ENCODE assay signal across 29 mouse cellular contexts in the genomic region with DNA sequence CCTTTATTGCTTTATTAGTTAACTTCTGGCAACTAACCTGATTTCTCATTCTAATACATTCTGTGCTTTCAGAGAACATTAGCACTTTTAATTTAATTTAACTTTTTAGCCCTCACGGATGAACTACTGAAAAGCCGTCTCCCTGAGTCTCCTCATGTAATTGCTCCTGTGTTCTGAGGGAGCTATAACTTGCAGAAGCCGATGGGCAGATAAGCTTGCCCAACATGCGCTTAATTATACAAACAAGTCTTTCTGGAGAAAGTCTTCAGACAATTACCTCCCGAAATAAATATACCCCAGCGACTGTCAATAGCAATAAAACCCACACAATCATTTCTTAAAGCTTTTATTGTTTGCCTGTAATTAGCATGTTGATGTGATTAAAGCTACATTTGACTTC. TPM values are rescaled to one million over a fixed set of nuclear protein-coding genes. Genes with fewer than 3 reads are reported as not detected.
DNase-seq lines count a peak whose midpoint lies in the region; ATAC-seq lines count a peak whose summit lies in the region.
"Had no signal": no experiment of that assay in that cellular context is flagged by ENCODE, and none has a peak within 500 bp of the region (broad histone marks: within the 10 kb centered on the region; RNA-seq: fewer than 3 reads in every experiment).

No protein-coding gene starts in this region.

- ATAC-seq in embryonic facial prominence, embryonic 15.5 days (ENCODE audit: insufficient number of reproducible peaks, low FRiP score, low TSS enrichment, low read depth) = no peak
- no peak for ATAC-seq in limb, embryonic 13.5 days (ENCODE audit: low FRiP score, low read depth)
- ATAC-seq in kidney, embryonic 14.5 days (ENCODE audit: low FRiP score, low TSS enrichment) = no peak
- ATAC-seq: forebrain, embryonic 14.5 days; midbrain, embryonic 16.5 days had no signal

- H3K4me2 ChIP-seq in embryonic facial prominence, embryonic 15.5 days (replicated peaks) = peak overlapping the region; percentile 39
- peak overlapping the region; percentile 56 for H3K4me2 ChIP-seq in limb, embryonic 13.5 days (replicated peaks)
- no peak overlapping the region for H3K4me2 ChIP-seq in kidney, embryonic 14.5 days (replicated peaks; ENCODE audit: low read depth, low read length)
- H3K4me2 ChIP-seq: heart, embryonic 12.5 days; hindbrain, embryonic 13.5 days; liver, embryonic 15.5 days; lung, embryonic 15.5 days; neural tube, embryonic 12.5 days; stomach, embryonic 15.5 days had no signal

- H3K9me3 ChIP-seq in embryonic facial prominence, embryonic 10.5 days = no peaks in the 10 kb centered on the region
- H3K9me3 ChIP-seq in embryonic facial prominence, embryonic 15.5 days (replicated peaks) = no peaks in the 10 kb centered on the region
- H3K9me3 ChIP-seq in limb, embryonic 13.5 days = no peaks in the 10 kb centered on the region
- H3K9me3 ChIP-seq in kidney, embryonic 14.5 days (ENCODE audit: control insufficient read depth, low read length) = no peaks in the 10 kb centered on the region
- H3K9me3 ChIP-seq: G1E; heart, embryonic 12.5 days; hindbrain, embryonic 13.5 days; liver, embryonic 15.5 days; lung, embryonic 15.5 days; midbrain, embryonic 10.5 days; neural tube, embryonic 12.5 days; stomach, embryonic 15.5 days had no signal

- H3K36me3 ChIP-seq in embryonic facial prominence, embryonic 10.5 days (replicated peaks) = no peaks in the 10 kb centered on the region
- H3K36me3 ChIP-seq in embryonic facial prominence, embryonic 15.5 days = no peaks in the 10 kb centered on the region
- H3K36me3 ChIP-seq in limb, embryonic 13.5 days = no peaks in the 10 kb centered on the region
- no peaks in the 10 kb centered on the region for H3K36me3 ChIP-seq in kidney, embryonic 14.5 days (ENCODE audit: control insufficient read depth, insufficient read depth, low read length)
- H3K36me3 ChIP-seq: G1E; heart, embryonic 12.5 days; hindbrain, embryonic 13.5 days; liver, embryonic 15.5 days; lung, embryonic 15.5 days; midbrain, embryonic 10.5 days; neural tube, embryonic 12.5 days; stomach, embryonic 15.5 days had no signal

- no peaks in the 10 kb centered on the region for H3K27me3 ChIP-seq in embryonic facial prominence, embryonic 10.5 days (replicated peaks; ENCODE audit: low read depth, poor library complexity, severe bottlenecking)
- H3K27me3 ChIP-seq in embryonic facial prominence, embryonic 15.5 days = no peaks in the 10 kb centered on the region
- H3K27me3 ChIP-seq in limb, embryonic 13.5 days = no peaks in the 10 kb centered on the region
- no peaks in the 10 kb centered on the region for H3K27me3 ChIP-seq in kidney, embryonic 14.5 days (ENCODE audit: control insufficient read depth, insufficient read depth, low read length)
- H3K27me3 ChIP-seq: heart, embryonic 12.5 days; hindbrain, embryonic 13.5 days; liver, embryonic 15.5 days; lung, embryonic 15.5 days; neural tube, embryonic 12.5 days; stomach, embryonic 15.5 days had no signal

- 39% methylated on average over 6 of the region's 6 CpGs for WGBS in embryonic facial prominence, embryonic 10.5 days
- WGBS in embryonic facial prominence, embryonic 15.5 days = 34% methylated on average over 6 of the region's 6 CpGs
- WGBS in limb, embryonic 13.5 days = 13% methylated on average over 6 of the region's 6 CpGs
- 23% methylated on average over 6 of the region's 6 CpGs for WGBS in kidney, embryonic 14.5 days

- H3K4me1 ChIP-seq in embryonic facial prominence, embryonic 10.5 days = peaks cover 65% of the 10 kb centered on the region
- peaks cover 27% of the 10 kb centered on the region for H3K4me1 ChIP-seq in embryonic facial prominence, embryonic 15.5 days
- H3K4me1 ChIP-seq in limb, embryonic 13.5 days = peaks cover 50% of the 10 kb centered on the region
- H3K4me1 ChIP-seq in kidney, embryonic 14.5 days (ENCODE audit: control insufficient read depth, insufficient read depth, low read length) = peaks cover 7% of the 10 kb centered on the region; the same call in 1 of the 2 replicates
- H3K4me1 ChIP-seq: hindbrain, embryonic 13.5 days; liver, embryonic 15.5 days; midbrain, embryonic 10.5 days; neural tube, embryonic 12.5 days; stomach, embryonic 15.5 days had no signal

- no peak overlapping the region for H3K9ac ChIP-seq in embryonic facial prominence, embryonic 15.5 days
- H3K9ac ChIP-seq in limb, embryonic 13.5 days = 0 out of 2 replicates have a peak overlapping the region, but pooled peaks have one; percentile 58
- no peak overlapping the region for H3K9ac ChIP-seq in kidney, embryonic 14.5 days (ENCODE audit: low read depth, low read length)
- H3K9ac ChIP-seq: heart, embryonic 12.5 days; hindbrain, embryonic 13.5 days; liver, embryonic 15.5 days; lung, embryonic 15.5 days; neural tube, embryonic 12.5 days; stomach, embryonic 15.5 days had no signal

- 0 out of 2 replicates have a peak overlapping the region, but pooled peaks have one; percentile 47 for H3K4me3 ChIP-seq in embryonic facial prominence, embryonic 10.5 days
- peak overlapping the region; percentile 17 for H3K4me3 ChIP-seq in embryonic facial prominence, embryonic 15.5 days (replicated peaks)
- peak overlapping the region; percentile 35; the same call in 1 of the 2 replicates for H3K4me3 ChIP-seq in limb, embryonic 13.5 days
- H3K4me3 ChIP-seq in kidney, embryonic 14.5 days (ENCODE audit: low read length) = no peak overlapping the region
- H3K4me3 ChIP-seq: heart, embryonic 12.5 days; hindbrain, embryonic 13.5 days; liver, embryonic 15.5 days; lung, embryonic 15.5 days; midbrain, embryonic 10.5 days; neural tube, embryonic 12.5 days; stomach, embryonic 15.5 days had no signal

- peak overlapping the region; percentile 81 for H3K27ac ChIP-seq in embryonic facial prominence, embryonic 10.5 days (replicated peaks)
- peak overlapping the region; percentile 70 for H3K27ac ChIP-seq in embryonic facial prominence, embryonic 15.5 days (replicated peaks)
- H3K27ac ChIP-seq in limb, embryonic 13.5 days = peak overlapping the region; percentile 65; the same call in 1 of the 2 replicates
- H3K27ac ChIP-seq in kidney, embryonic 14.5 days (ENCODE audit: low read depth, low read length) = no peak overlapping the region
- H3K27ac ChIP-seq: hindbrain, embryonic 13.5 days; liver, embryonic 15.5 days; lung, embryonic 15.5 days; midbrain, embryonic 10.5 days; neural tube, embryonic 12.5 days; stomach, embryonic 15.5 days had no signal

- DNase-seq in embryo, embryonic 10.5 days (ENCODE audit: low spot score) = peak; percentile 26
- DNase-seq in embryo, embryonic 9.5 days (ENCODE audit: extremely low spot score) = no peak
- DNase-seq in embryonic facial prominence, embryonic 10.5 days (ENCODE audit: low spot score) = no peak
- DNase-seq in kidney, adult 18-20 months = no peak
- no peak for DNase-seq in layer of hippocampus, adult 8-10 months (ENCODE audit: low spot score in 2 of 2)
- DNase-seq: adrenal gland, postnatal 10 days; cerebellum, adult 11-12 months; cerebellum, postnatal 10 days; gastrocnemius, postnatal 36 days; heart, adult 18-20 months; heart, postnatal 4 days; kidney, adult 11 months; layer of hippocampus, adult 9-11 months; thymus, postnatal 25 days had no signal

RNA-seq across cellular contexts. Expression of gene Prrx1, which starts 44.2 kb away (rescaled TPM):
- polyA plus RNA-seq in embryonic facial prominence, embryonic 10.5 days (2016; fragmentation: Nextera tagmentation; extraction: Ambion mirVana) = 128 TPM in 2 replicates
- polyA plus RNA-seq in embryonic facial prominence, embryonic 15.5 days (2015; fragmentation: Nextera tagmentation; extraction: Ambion mirVana) = 98.5 and 110 TPM in 2 replicates
- polyA plus RNA-seq in limb, embryonic 13.5 days (2015; fragmentation: Nextera tagmentation; extraction: Ambion mirVana) = 160 and 179 TPM in 2 replicates
- total RNA-seq in layer of hippocampus, adult 8-10 months (2022) = 1 to 10 TPM; 5.3 to 6.9 (median 5.7) TPM
- 6.6 and 7.0 TPM in 2 replicates for polyA plus RNA-seq in kidney, embryonic 14.5 days (2014; fragmentation: Nextera tagmentation; extraction: Ambion mirVana)
- total RNA-seq: common myeloid progenitor, adult 5-6 weeks; megakaryocyte progenitor cell, adult 5-6 weeks had no signal
- polyA plus RNA-seq: G1E had no signal

RNA-seq across cellular contexts. Expression of gene Gorab, which starts 45.7 kb away (rescaled TPM):
- polyA plus RNA-seq in embryonic facial prominence, embryonic 10.5 days (2016; fragmentation: Nextera tagmentation; extraction: Ambion mirVana) = 28.5 and 29.1 TPM in 2 replicates
- 28.6 and 30.3 TPM in 2 replicates for polyA plus RNA-seq in embryonic facial prominence, embryonic 15.5 days (2015; fragmentation: Nextera tagmentation; extraction: Ambion mirVana)
- 35.2 and 35.6 TPM in 2 replicates for polyA plus RNA-seq in limb, embryonic 13.5 days (2015; fragmentation: Nextera tagmentation; extraction: Ambion mirVana)
- total RNA-seq in layer of hippocampus, adult 8-10 months (2022) = 10 to 100 TPM; 11.4 to 15.2 (median 12.9) TPM
- 20.7 and 23.2 TPM in 2 replicates for polyA plus RNA-seq in kidney, embryonic 14.5 days (2014; fragmentation: Nextera tagmentation; extraction: Ambion mirVana)

Comparison
In these comparisons a context has a peak if more than half of its experiments do, and no peak if none do; other contexts are left out.
1. RNA of gene Prrx1, which starts 44.2 kb away (polyA plus RNA-seq): 160 to 179 TPM in limb, embryonic 13.5 days, 128 TPM in embryonic facial prominence, embryonic 10.5 days and 98.5 to 110 TPM in embryonic facial prominence, embryonic 15.5 days; 6.6 to 7.0 TPM in kidney, embryonic 14.5 days; every median in the first group is over 10 times any median in the second.